Mouse (Mus musculus): ENCODE results near the gene Fam193a. TPM values are rescaled to one million over a fixed set of nuclear protein-coding genes. Genes with fewer than 3 reads are reported as not detected.

The Fam193a gene
- total and polyA plus RNA-seq, 3 experiments: 10.9 to 317 (median 37.1) TPM

DNA sequence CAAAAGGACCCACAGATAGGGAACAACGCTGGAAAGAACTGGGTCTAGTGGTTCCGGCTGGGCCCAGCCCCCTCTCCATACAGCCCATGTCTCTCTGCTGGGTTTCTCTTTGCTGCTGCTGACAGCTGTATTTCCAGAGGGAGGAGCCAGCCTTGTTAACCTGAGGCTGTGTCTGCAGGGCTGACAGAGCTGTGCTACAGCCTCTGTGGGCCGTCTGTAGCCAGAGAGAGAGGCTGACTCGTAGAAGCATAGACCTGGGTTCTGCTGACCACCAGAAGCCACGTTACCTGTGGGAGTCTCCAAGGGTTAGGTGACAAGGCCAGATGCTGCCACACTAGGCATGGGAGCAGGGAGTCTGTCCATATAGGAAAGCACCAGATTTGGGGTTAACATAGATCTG is 163.3 kb downstream of the Fam193a start:
- H3K4me3 ChIP-seq (ENCODE audit: control insufficient read depth in 1 of 2, insufficient read depth in 1 of 2, low read depth in 2 of 2, low read length in 2 of 2): no peak overlapping the region
- no peaks in the 10 kb centered on the region for H3K27me3 ChIP-seq (ENCODE audit: control insufficient read depth in 1 of 2, insufficient read depth in 2 of 2, low read length in 2 of 2)
- no peak overlapping the region for H3K27ac ChIP-seq (ENCODE audit: control insufficient read depth, low read depth, low read length)
- TF ChIP-seq POLR2AphosphoS2 (IDR thresholded peaks at IDR 0.05; ENCODE audit: low read length) (no peak), BHLHE40 (IDR thresholded peaks at IDR 0.05; ENCODE audit: borderline replicate concordance, low read depth, low read length) (no peak), E2F4 (IDR thresholded peaks at IDR 0.05; ENCODE audit: borderline replicate concordance, low read depth, low read length) (no peak), NRF1 (IDR thresholded peaks at IDR 0.05; ENCODE audit: insufficient read depth, low read depth, low read length, poor library complexity, severe bottlenecking) (no peak), SMC3 (IDR thresholded peaks at IDR 0.05; ENCODE audit: low read depth, low read length) (no peak)
- no peaks in the 10 kb centered on the region for H3K4me1 ChIP-seq (ENCODE audit: control insufficient read depth in 1 of 2, insufficient read depth in 2 of 2, low read length in 2 of 2)
- H3K9ac ChIP-seq (ENCODE audit: control insufficient read depth, low read depth, low read length, poor library complexity, severe bottlenecking): no peak overlapping the region
- H3K36me3 ChIP-seq (ENCODE audit: control insufficient read depth in 1 of 2, insufficient read depth in 2 of 2, low read length in 2 of 2): no peaks in the 10 kb centered on the region
- DNase-seq (ENCODE audit: low read depth, low spot score): no peak
- H3K79me2 ChIP-seq (ENCODE audit: control insufficient read depth, insufficient read depth, low read length, poor library complexity): no peaks in the 10 kb centered on the region
- H3K9me3 ChIP-seq (replicated peaks; ENCODE audit: insufficient read depth, low read length): no peaks in the 10 kb centered on the region

DNA sequence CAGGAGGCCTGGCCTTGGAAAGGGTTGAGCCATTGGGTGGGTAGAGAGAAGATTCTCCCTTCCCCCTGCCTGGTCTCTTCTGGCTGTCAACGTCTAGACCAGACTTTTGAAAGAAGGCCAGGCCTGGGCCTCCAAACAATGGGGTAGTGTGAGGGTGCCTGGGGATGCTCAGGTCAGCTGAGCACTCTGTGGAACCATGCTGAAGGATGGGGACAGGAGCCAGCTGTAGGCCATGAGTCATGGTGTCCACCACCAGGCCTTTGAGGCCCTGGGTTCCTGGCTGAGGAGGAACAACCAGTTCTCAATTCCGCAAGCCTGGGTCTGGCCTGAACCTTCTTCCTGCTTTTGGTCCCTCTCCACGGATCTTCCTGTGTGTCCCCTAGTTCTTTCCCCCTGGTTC is 164.1 kb downstream of the Fam193a start:
- no peaks in the 10 kb centered on the region for H3K9me3 ChIP-seq (replicated peaks; ENCODE audit: insufficient read depth, low read length)
- no peak overlapping the region for H3K9ac ChIP-seq (ENCODE audit: control insufficient read depth, low read depth, low read length, poor library complexity, severe bottlenecking)
- no peaks in the 10 kb centered on the region for H3K36me3 ChIP-seq (ENCODE audit: control insufficient read depth in 1 of 2, insufficient read depth in 2 of 2, low read length in 2 of 2)
- no peaks in the 10 kb centered on the region for H3K79me2 ChIP-seq (ENCODE audit: control insufficient read depth, insufficient read depth, low read length, poor library complexity)
- H3K4me3 ChIP-seq (ENCODE audit: control insufficient read depth in 1 of 2, insufficient read depth in 1 of 2, low read depth in 2 of 2, low read length in 2 of 2): no peak overlapping the region
- no peaks in the 10 kb centered on the region for H3K27me3 ChIP-seq (ENCODE audit: control insufficient read depth in 1 of 2, insufficient read depth in 2 of 2, low read length in 2 of 2)
- no peak for TF ChIP-seq POLR2AphosphoS2 (IDR thresholded peaks at IDR 0.05; ENCODE audit: low read length)
- TF ChIP-seq TBP (IDR thresholded peaks at IDR 0.05; ENCODE audit: low read depth, low read length): no peak
- no peak for TF ChIP-seq CHD2 (IDR thresholded peaks at IDR 0.05; ENCODE audit: low read length)
- no peak for TF ChIP-seq RCOR1 (IDR thresholded peaks at IDR 0.05; ENCODE audit: low read depth, low read length)
- H3K4me1 ChIP-seq (ENCODE audit: control insufficient read depth in 1 of 2, insufficient read depth in 2 of 2, low read length in 2 of 2): no peaks in the 10 kb centered on the region
- no peak for DNase-seq (ENCODE audit: low read depth, low spot score)
- H3K27ac ChIP-seq (ENCODE audit: control insufficient read depth, low read depth, low read length): no peak overlapping the region

GRCm38 (mm10) chr5:34534776-34535581 is 165.2 kb downstream of the Fam193a start:
- no peak for DNase-seq (ENCODE audit: low read depth, low spot score)
- Histone ChIP-seq H3K9me3 (replicated peaks; ENCODE audit: insufficient read depth, low read length) (no peaks in the 10 kb centered on the region), H3K27ac (ENCODE audit: control insufficient read depth, low read depth, low read length) (no peak overlapping the region), H3K79me2 (ENCODE audit: control insufficient read depth, insufficient read depth, low read length, poor library complexity) (no peaks in the 10 kb centered on the region), H3K36me3 (ENCODE audit: control insufficient read depth in 1 of 2, insufficient read depth in 2 of 2, low read length in 2 of 2) (no peaks in the 10 kb centered on the region), H3K4me3 (ENCODE audit: control insufficient read depth in 1 of 2, insufficient read depth in 1 of 2, low read depth in 2 of 2, low read length in 2 of 2) (no peak overlapping the region), H3K4me1 (ENCODE audit: control insufficient read depth in 1 of 2, insufficient read depth in 2 of 2, low read length in 2 of 2) (no peaks in the 10 kb centered on the region), H3K9ac (ENCODE audit: control insufficient read depth, low read depth, low read length, poor library complexity, severe bottlenecking) (no peak overlapping the region), H3K27me3 (ENCODE audit: control insufficient read depth in 1 of 2, insufficient read depth in 2 of 2, low read length in 2 of 2) (no peaks in the 10 kb centered on the region)
- TF ChIP-seq MEF2A (IDR thresholded peaks at IDR 0.05; ENCODE audit: extremely low read depth, insufficient replicate concordance, low read depth, low read length, poor library complexity, severe bottlenecking) (no peak), RCOR1 (IDR thresholded peaks at IDR 0.05; ENCODE audit: low read depth, low read length) (no peak), TAL1 (IDR thresholded peaks at IDR 0.05; ENCODE audit: low read length) (no peak), HCFC1 (IDR thresholded peaks at IDR 0.05; ENCODE audit: low read depth, low read length) (no peak), CTCF (IDR thresholded peaks at IDR 0.05 in 2 of 3, conservative IDR thresholded peaks at IDR 0.05 in 1 of 3; ENCODE audit: control insufficient read depth in 1 of 3, insufficient read depth in 1 of 3, low read depth in 2 of 3, low read length in 3 of 3, poor library complexity in 1 of 3, severe bottlenecking in 1 of 3) (no peak), CHD2 (IDR thresholded peaks at IDR 0.05; ENCODE audit: low read length) (no peak), MYB (IDR thresholded peaks at IDR 0.05; ENCODE audit: low read depth, low read length) (no peak), NRF1 (IDR thresholded peaks at IDR 0.05; ENCODE audit: insufficient read depth, low read depth, low read length, poor library complexity, severe bottlenecking) (no peak), ZKSCAN1 (IDR thresholded peaks at IDR 0.05; ENCODE audit: low read depth, low read length) (no peak), TCF12 (IDR thresholded peaks at IDR 0.05; ENCODE audit: low read depth, low read length) (no peak), POLR2A (IDR thresholded peaks at IDR 0.05; ENCODE audit: control insufficient read depth in 1 of 2, insufficient read depth in 1 of 2, low read depth in 1 of 2, low read length in 2 of 2, poor library complexity in 1 of 2) (no peak), USF1 (IDR thresholded peaks at IDR 0.05; ENCODE audit: low read depth, low read length) (no peak), KAT2A (conservative IDR thresholded peaks at IDR 0.05; ENCODE audit: low read depth, low read length) (no peak)

Data from MEL (cell line).